Mouse (Mus musculus) forebrain, embryonic 12.5 days (tissue): ENCODE data around the gene Kctd17. TPM values are rescaled to one million over a fixed set of nuclear protein-coding genes. Genes with fewer than 3 reads are reported as not detected.

Experiments
- ATAC-seq: fragments of 200-750 bp; cut with Nextera tagmentation; 2 replicates; pipeline ENCODE4 v1.8.0; 2017; ENCODE audit warnings: moderate TSS enrichment; ENCODE audit not compliant: low FRiP score
- H3K27ac ChIP-seq: fragments of 300-500 bp; sonication (generic); 2 replicates; pipeline ENCODE4 v1.5.1; 2016; ENCODE audit warnings: mild to moderate bottlenecking
- H3K27me3 ChIP-seq: fragments of 300-500 bp; sonication (generic); 2 replicates; pipeline ENCODE4 v1.6.1; 2016; ENCODE audit warnings: mild to moderate bottlenecking
- H3K36me3 ChIP-seq: fragments of 300-500 bp; sonication (generic); replicated peaks from 2 replicates; pipeline ENCODE4 v1.6.1; 2016; ENCODE audit warnings: mild to moderate bottlenecking
- H3K4me1 ChIP-seq: fragments of 300-500 bp; sonication (generic); 2 replicates; pipeline ENCODE4 v1.6.1; 2016
- H3K4me2 ChIP-seq: fragments of 300-500 bp; sonication (generic); 2 replicates; pipeline ENCODE4 v1.6.1; 2016; ENCODE audit warnings: mild to moderate bottlenecking, moderate library complexity
- H3K4me3 ChIP-seq: fragments of 300-500 bp; sonication (generic); replicated peaks from 2 replicates; pipeline ENCODE4 v1.5.1; 2016; ENCODE audit warnings: mild to moderate bottlenecking
- H3K9ac ChIP-seq: fragments of 300-500 bp; sonication (generic); 2 replicates; pipeline ENCODE4 v1.6.1; 2016; ENCODE audit warnings: mild to moderate bottlenecking
- H3K9me3 ChIP-seq: fragments of 300-500 bp; sonication (generic); 2 replicates; pipeline ENCODE4 v1.6.1; 2016
- WGBS: fragments of 180-500 bp; shearing (Covaris S2); methylation state at CpG from one replicate; pipeline ENCODE4 v1.1.7; 2016; 5-methylcytosine and 5-hydroxymethylcytosine counted together
- polyA plus RNA-seq: library from polyadenylated mRNA; unstranded; fragments of >200 nt; fragmentation: Nextera tagmentation; extraction: Ambion mirVana; gene quantifications from 2 replicates; pipeline ENCODE4 v1.2.1, GENCODE M21; 2016

Kctd17 gene
- polyA plus RNA-seq, 1 experiment from 2014 or later, result 67.3 TPM

DNA sequence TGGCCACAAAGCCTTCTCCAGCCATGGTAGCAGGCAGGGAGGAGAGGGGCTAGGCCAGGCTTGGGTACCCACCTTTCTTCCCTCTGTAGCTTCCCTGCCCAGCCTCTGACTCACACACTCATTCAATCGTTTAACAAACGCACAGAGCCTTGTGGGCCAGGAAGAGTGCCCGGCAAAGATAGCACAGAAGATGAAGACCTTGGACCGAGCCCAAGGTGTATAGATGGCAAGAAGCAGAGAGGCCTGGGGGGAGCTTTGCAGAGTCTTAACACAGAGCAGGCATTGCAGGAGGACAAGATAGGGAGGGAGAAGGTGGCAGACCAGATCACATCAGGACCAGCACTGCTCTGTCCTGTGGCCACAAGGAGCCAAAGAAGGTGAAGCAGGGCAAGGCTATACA lies 26.8 kb downstream of the Kctd17 start:
- no peak for ATAC-seq
- WGBS, result 85% methylated on average over 4 of the region's 4 CpGs

DNA sequence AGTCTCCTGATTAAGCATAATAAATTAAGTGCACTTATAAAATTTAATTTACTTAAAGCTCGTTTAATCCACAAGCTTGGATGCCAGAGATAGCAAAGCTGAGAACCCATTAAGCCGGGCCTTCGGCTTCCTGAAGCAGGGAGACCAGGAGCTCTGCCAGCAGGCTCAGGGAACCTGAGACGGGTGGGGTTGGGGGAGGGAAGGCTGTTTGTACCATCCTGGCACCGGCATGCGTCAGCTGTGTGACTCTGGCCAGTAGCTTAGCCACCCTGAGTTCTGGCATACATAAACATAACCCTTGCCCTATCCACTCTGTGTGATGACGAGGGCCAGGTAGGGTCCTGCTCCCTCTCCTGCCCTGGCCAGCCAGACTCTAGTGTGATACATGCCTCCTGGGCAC lies 27.7 kb downstream of the Kctd17 start:
- no peaks in the 10 kb centered on the region for H3K36me3 ChIP-seq
- no peak overlapping the region for H3K4me3 ChIP-seq
- H3K9me3 ChIP-seq, result no peaks in the 10 kb centered on the region
- no peak overlapping the region for H3K27ac ChIP-seq
- no peak for ATAC-seq
- H3K4me1 ChIP-seq, result no peaks in the 10 kb centered on the region
- H3K4me2 ChIP-seq, result no peak overlapping the region
- no peak overlapping the region for H3K9ac ChIP-seq
- H3K27me3 ChIP-seq, result no peaks in the 10 kb centered on the region
- 52% methylated on average over 7 of the region's 7 CpGs for WGBS

More for the DNA sequence above, 26.8 kb downstream of the Kctd17 start:
- Histone ChIP-seq H3K36me3 (no peaks in the 10 kb centered on the region), H3K27me3 (no peaks in the 10 kb centered on the region), H3K4me1 (no peaks in the 10 kb centered on the region), H3K27ac (no peak overlapping the region), H3K9me3 (no peaks in the 10 kb centered on the region), H3K4me2 (no peak overlapping the region), H3K4me3 (no peak overlapping the region), H3K9ac (no peak overlapping the region)

DNA sequence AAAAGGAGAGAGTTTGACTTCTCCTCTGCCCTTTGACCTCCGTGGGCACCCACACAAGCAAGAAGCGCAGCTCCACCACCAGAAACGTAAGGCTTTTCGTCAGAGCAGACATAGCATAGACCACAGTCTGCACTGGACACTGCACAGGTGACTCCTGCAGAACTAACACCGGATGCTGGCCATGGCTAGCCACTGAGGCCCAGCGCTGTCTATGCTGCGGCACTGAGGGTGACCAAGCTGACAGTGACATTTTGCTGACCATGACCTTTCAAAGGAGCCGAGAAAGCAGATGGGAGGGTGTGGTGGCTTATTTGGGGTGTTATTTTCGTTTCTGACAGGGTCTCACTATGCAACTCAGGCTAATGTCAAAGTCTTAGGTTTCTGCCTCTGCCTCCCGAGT lies 28.8 kb downstream of the Kctd17 start:
- no peaks in the 10 kb centered on the region for H3K9me3 ChIP-seq
- ATAC-seq, result no peak
- H3K36me3 ChIP-seq, result no peaks in the 10 kb centered on the region
- no peak overlapping the region for H3K27ac ChIP-seq
- no peak overlapping the region for H3K9ac ChIP-seq
- no peaks in the 10 kb centered on the region; the same call in 1 of the 2 replicates for H3K27me3 ChIP-seq
- H3K4me2 ChIP-seq, result no peak overlapping the region
- 79% methylated on average over 10 of the region's 10 CpGs for WGBS
- no peak overlapping the region for H3K4me3 ChIP-seq
- H3K4me1 ChIP-seq, result no peaks in the 10 kb centered on the region

DNA sequence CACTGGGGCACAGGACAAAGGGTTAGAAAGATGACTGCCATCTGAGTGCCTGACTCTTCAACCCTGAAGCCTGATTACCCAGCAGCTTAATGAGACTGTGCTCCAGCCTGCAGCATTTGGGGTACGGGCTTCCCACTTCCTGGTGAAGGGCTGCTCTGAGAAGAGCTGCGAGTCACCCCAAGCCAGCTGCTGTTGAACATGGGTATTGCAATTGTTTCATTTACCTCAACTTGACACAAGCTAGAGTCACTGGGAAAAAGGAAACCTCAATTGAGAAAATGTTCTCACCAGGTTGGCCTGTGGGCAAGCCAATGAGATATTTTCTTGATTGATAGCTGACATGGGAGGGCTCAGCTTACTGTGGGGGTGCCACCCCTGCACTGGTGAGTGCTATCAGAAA lies 34.6 kb downstream of the Kctd17 start:
- Histone ChIP-seq H3K27ac (no peak overlapping the region), H3K36me3 (no peaks in the 10 kb centered on the region), H3K4me1 (no peaks in the 10 kb centered on the region), H3K4me3 (no peak overlapping the region), H3K27me3 (no peaks in the 10 kb centered on the region; the same call in 1 of the 2 replicates), H3K9me3 (no peaks in the 10 kb centered on the region), H3K9ac (no peak overlapping the region), H3K4me2 (no peak overlapping the region)
- 74% methylated on average over 2 of the region's 2 CpGs for WGBS
- no peak for ATAC-seq

DNA sequence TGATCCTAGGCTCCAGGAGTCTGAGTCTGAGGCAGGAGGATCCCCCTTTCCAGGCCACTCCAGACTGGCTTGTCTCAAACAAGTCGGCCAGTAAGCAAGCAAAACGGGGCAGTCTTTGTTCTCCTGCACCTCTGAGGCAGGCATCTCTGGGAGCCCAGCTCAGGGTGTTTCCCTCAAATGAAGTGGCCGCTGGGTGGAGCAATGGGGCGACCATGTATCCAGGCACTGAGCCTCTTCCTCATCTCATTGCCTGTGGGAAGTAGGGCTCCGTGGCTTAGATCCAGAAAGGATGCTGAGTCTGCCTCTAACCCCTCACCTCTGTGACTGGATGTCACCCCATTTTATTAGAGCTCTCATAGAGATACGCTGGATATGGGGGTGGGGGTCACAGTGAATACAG lies 38.4 kb downstream of the Kctd17 start:
- no peaks in the 10 kb centered on the region for H3K4me1 ChIP-seq
- H3K27ac ChIP-seq, result no peak overlapping the region
- 33% methylated on average over 6 of the region's 6 CpGs for WGBS
- H3K4me3 ChIP-seq, result no peak overlapping the region
- no peaks in the 10 kb centered on the region for H3K36me3 ChIP-seq
- ATAC-seq, result no peak
- H3K9me3 ChIP-seq, result no peaks in the 10 kb centered on the region
- H3K9ac ChIP-seq, result no peak overlapping the region
- no peak overlapping the region for H3K4me2 ChIP-seq
- H3K27me3 ChIP-seq, result no peaks in the 10 kb centered on the region

DNA sequence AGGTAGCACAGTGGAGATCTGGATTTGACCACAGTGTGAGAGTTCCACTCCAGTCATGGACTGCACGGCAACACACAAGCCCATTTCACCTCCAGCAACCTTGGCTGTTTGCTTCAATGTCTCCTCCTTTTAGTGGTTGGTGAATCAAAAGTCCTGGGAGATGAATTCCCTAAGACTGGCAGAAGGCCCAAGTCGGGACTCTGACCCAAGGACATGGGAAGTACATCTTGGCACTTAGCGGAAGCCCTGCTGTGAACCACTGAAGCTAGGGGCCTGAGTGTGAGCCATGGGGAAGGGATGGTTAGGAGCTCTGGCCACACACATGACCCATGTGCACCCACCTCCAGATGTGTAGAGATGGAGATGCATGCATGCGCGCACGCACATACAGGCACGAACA lies 39.2 kb downstream of the Kctd17 start:
- H3K27me3 ChIP-seq, result no peaks in the 10 kb centered on the region
- H3K36me3 ChIP-seq, result no peaks in the 10 kb centered on the region
- H3K27ac ChIP-seq, result no peak overlapping the region
- ATAC-seq, result no peak
- 97% methylated on average over 7 of the region's 7 CpGs for whole genome bisulfite sequencing
- H3K9ac ChIP-seq, result no peak overlapping the region
- H3K4me1 ChIP-seq, result no peaks in the 10 kb centered on the region
- no peaks in the 10 kb centered on the region for H3K9me3 ChIP-seq
- no peak overlapping the region for H3K4me2 ChIP-seq
- no peak overlapping the region for H3K4me3 ChIP-seq

DNA sequence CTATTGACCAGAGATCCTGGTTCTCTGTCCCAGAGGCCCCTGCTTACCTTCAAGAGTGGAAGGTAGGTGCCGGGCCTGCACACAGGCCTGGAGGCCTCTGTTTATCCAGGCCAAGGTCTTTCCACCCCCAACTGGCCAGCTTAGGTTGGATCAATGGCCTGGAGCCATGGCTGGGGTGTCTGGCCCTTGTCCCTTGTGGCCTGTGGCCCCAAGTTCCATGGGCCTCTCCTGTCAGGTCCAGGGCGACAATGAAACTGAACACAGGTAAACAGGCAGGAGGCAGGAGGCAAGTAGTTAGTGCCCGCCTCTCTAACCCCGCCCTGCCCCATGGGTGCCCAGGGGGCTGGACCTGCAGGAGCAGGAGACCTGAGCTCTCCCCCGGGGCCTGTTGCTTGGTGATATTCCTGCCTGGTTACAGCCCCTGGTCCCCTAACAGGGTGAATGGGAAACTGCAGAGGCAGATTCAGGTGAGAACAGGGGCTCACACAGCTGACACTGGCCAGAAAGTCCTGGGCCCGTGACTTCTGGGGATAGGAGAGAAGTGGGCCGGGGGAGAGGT lies 40.1 kb downstream of the Kctd17 start, which contains the start of gene Tmprss6:
Tmprss6 (minus strand) TSS at position 256 of the 559 bp plus-strand sequence.
- no peaks in the 10 kb centered on the region for H3K27me3 ChIP-seq
- H3K4me2 ChIP-seq, result no peak within 1 kb of the TSS
- H3K4me1 ChIP-seq, result no peaks in the 10 kb centered on the region
- H3K9ac ChIP-seq, result no peak within 1 kb of the TSS
- no peaks in the 10 kb centered on the region for H3K9me3 ChIP-seq
- H3K27ac ChIP-seq, result no peak within 1 kb of the TSS
- no peaks in the 10 kb centered on the region for H3K36me3 ChIP-seq
- no peak for ATAC-seq
- no peak within 1 kb of the TSS for H3K4me3 ChIP-seq
- WGBS, result 85% methylated on average over 7 of the region's 7 CpGs

DNA sequence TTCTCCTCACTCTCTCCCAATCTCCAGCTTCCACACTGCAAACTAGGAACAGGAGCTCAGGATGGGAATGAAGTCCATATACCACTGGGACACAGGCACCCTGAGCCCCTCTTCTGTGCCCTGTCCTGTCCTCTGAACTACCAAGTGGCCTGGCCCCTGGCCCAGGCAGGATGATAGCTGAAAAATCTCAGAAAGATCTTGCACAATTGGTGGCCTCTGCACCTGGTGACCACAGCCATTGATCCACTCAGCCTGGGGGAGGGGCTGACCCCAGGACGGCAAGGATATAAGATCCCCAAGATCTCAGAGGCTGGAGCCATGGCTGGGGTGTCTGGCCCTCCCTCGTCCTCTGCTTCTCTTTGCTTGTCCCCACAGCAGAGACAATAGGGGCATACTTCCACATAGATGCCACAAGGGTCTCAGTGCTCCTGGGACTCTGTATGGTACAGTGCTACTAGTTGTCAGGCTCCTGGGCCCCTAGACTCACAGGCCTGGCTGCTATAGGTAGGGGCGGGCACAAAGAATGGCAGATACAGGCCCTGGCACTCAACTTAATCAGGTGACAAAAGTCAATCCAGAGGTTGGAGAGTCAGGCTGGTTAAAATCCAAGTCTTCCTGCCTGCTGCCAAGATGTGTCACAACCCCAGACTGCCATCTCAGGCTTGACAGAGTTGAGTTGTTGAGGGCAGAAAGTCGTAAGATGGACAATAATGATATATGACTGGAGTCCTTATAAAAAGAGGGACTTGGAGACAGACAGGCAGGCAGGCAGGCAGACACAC lies 42.3 kb downstream of the Kctd17 start:
- no peaks in the 10 kb centered on the region for H3K4me1 ChIP-seq
- no peak overlapping the region for H3K4me3 ChIP-seq
- 66% methylated on average over 4 of the region's 4 CpGs for WGBS
- H3K9me3 ChIP-seq, result no peaks in the 10 kb centered on the region
- no peak overlapping the region for H3K4me2 ChIP-seq
- H3K9ac ChIP-seq, result no peak overlapping the region
- H3K27ac ChIP-seq, result no peak overlapping the region
- H3K36me3 ChIP-seq, result no peaks in the 10 kb centered on the region
- no peak for ATAC-seq
- peaks cover 3% of the 10 kb centered on the region; the same call in 1 of the 2 replicates for H3K27me3 ChIP-seq

DNA sequence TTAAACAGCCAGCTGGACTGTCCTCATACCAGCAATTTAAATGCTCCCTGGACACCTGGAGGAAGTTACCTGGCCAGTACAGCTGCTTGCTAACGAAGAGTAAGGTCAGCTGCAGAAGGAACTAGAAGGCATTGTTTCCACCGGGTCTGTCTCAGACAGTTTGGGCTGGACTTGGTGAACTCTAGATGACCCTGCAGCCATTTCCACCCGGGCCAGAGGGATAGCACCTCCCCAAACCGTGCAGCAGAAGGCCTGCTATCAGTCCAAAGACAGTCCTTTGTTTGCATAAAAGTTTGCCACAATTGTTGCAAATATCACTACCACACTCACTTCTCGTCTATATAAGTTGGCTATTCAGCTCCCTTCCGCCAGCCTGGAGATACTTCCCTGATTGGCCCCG lies 43.5 kb downstream of the Kctd17 start:
- H3K36me3 ChIP-seq, result no peaks in the 10 kb centered on the region
- H3K4me1 ChIP-seq, result no peaks in the 10 kb centered on the region
- no peak overlapping the region for H3K9ac ChIP-seq
- no peak overlapping the region for H3K27ac ChIP-seq
- H3K9me3 ChIP-seq, result no peaks in the 10 kb centered on the region
- no peak for ATAC-seq
- H3K4me2 ChIP-seq, result no peak overlapping the region
- H3K27me3 ChIP-seq, result peaks cover 9% of the 10 kb centered on the region; the same call in 1 of the 2 replicates
- 51% methylated on average over 7 of the region's 7 CpGs for WGBS
- no peak overlapping the region for H3K4me3 ChIP-seq

DNA sequence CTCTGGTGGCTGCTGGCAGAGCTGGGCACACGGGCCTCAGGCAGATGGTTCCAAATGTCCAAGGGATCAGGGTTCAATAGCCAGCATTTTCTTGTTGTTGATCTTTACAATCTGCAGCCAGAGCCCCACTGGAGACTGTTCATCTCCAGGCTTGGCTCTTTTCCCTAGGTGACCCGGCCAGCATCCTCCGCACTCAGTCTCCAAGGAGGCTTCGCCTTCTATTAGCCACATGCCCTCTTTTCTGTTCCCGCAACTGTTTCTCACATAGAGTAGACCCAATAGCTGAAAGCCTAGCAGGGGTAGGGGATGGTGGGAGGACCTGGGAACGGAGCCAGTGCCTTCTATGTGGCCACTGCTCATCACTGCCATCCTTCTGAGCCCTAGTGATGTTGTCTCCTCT lies 45.1 kb downstream of the Kctd17 start:
- no peak overlapping the region for H3K27ac ChIP-seq
- no peak overlapping the region for H3K4me3 ChIP-seq
- no peak overlapping the region for H3K4me2 ChIP-seq
- ATAC-seq, result no peak
- no peak overlapping the region for H3K9ac ChIP-seq
- peaks cover 9% of the 10 kb centered on the region; the same call in 1 of the 2 replicates for H3K27me3 ChIP-seq
- WGBS, result 86% methylated on average over 6 of the region's 6 CpGs
- no peaks in the 10 kb centered on the region for H3K4me1 ChIP-seq
- no peaks in the 10 kb centered on the region for H3K36me3 ChIP-seq
- H3K9me3 ChIP-seq, result no peaks in the 10 kb centered on the region

DNA sequence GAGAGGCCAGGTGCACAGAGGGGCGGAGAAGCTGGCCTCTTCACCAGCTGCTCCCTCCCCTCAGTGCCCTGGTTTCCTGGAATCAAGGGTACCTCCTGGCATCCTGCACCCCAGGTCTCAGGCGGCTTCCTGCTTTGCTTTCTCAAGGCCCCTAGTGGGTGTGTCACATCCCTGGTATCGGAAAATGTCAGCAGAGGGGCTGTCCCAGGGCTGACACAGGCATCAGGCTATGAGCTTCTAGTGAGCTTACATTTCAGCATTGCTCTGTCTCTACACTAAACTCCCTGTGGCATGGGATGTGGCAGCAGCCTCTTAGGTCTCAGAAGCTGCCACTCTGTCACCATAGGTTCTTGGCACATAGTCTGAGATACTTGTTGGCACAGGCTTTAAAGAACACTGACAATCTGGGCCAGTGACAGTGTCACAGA lies 47.3 kb downstream of the Kctd17 start:
- 65% methylated on average over 3 of the region's 3 CpGs for WGBS
- Histone ChIP-seq H3K4me3 (no peak overlapping the region), H3K36me3 (no peaks in the 10 kb centered on the region), H3K27ac (no peak overlapping the region), H3K9me3 (no peaks in the 10 kb centered on the region), H3K4me1 (no peaks in the 10 kb centered on the region), H3K9ac (no peak overlapping the region), H3K27me3 (peaks cover 9% of the 10 kb centered on the region; the same call in 1 of the 2 replicates), H3K4me2 (no peak overlapping the region)
- ATAC-seq, result no peak

DNA sequence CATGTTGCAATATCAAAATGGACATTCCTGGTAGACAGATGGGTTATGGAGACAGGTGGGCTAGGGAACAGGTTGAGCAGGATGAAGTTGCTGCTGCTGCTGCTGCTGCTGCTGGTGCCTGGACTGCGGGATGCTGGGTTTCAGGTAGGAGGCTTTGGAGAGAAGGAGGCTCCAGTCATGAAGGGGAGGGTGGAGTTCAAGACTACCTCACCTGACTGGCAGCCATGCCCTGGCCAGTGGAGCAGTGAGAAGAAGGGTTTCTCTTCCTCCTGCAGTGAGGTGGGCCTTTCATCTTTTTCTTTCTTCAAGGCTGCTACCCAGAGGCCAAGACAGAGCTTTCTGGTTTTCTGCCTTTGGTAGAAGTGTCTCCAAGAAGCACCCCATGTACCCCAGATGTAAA lies 48.5 kb downstream of the Kctd17 start:
- no peaks in the 10 kb centered on the region for H3K36me3 ChIP-seq
- no peak for ATAC-seq
- H3K4me1 ChIP-seq, result no peaks in the 10 kb centered on the region
- no peak overlapping the region for H3K4me3 ChIP-seq
- H3K9ac ChIP-seq, result no peak overlapping the region
- H3K27ac ChIP-seq, result no peak overlapping the region
- peaks cover 9% of the 10 kb centered on the region; the same call in 1 of the 2 replicates for H3K27me3 ChIP-seq
- H3K4me2 ChIP-seq, result no peak overlapping the region
- 77% methylated on average over 1 of the region's 1 CpGs for WGBS
- no peaks in the 10 kb centered on the region for H3K9me3 ChIP-seq

DNA sequence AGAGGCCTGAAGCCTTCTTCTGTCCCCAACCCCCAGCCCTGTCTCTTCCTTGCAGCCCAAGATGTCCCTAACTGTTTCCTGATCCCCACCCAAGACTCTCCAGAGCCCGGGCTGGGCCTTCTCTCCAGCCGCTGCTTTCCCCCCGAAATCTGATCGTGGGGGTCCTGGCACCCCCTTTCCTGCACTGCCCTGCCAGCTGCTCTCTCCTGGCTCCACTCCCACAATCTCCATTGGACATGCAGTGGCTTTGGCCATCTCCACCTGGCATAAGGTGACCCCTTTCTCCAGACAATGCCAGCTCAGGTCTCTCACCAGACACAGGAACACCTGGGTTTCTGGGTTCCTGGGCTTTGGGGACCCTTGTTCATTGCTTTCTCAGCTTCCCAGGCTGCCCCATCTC lies 49.7 kb downstream of the Kctd17 start:
- H3K27me3 ChIP-seq, result peaks cover 9% of the 10 kb centered on the region; the same call in 1 of the 2 replicates
- no peak overlapping the region for H3K4me3 ChIP-seq
- 84% methylated on average over 4 of the region's 4 CpGs for WGBS
- no peaks in the 10 kb centered on the region for H3K9me3 ChIP-seq
- H3K4me1 ChIP-seq, result no peaks in the 10 kb centered on the region
- ATAC-seq, result no peak
- no peak overlapping the region for H3K4me2 ChIP-seq
- no peaks in the 10 kb centered on the region for H3K36me3 ChIP-seq
- no peak overlapping the region for H3K27ac ChIP-seq
- H3K9ac ChIP-seq, result no peak overlapping the region
